Mouse (Mus musculus) G1E (cell line): Measurements from ENCODE around the gene 5730455P16Rik. TPM values are rescaled to one million over a fixed set of nuclear protein-coding genes. Genes with fewer than 3 reads are reported as not detected.
"Not testable (repeated sequence)": the region's sequence is repeated elsewhere in the genome, so short reads cannot be mapped to it uniquely, and the experiment has no call there.

Experiments used
- ATAC-seq: 2 replicates; pipeline ENCODE4 v1.8.0; 2016; ENCODE audit warnings: mild to moderate bottlenecking; ENCODE audit not compliant: insufficient number of reproducible peaks, poor library complexity, low FRiP score, severe bottlenecking; ENCODE audit errors: extremely low read depth
- DNase-seq: peaks from one replicate; pipeline ENCODE4 v3.0.0; 2012; ENCODE audit warnings: low spot score
- H3K27me3 ChIP-seq: 2 replicates; pipeline ENCODE4 v1.6.1; 2012; ENCODE audit warnings: mild to moderate bottlenecking, low read length, inconsistent platforms; ENCODE audit not compliant: insufficient read depth
- H3K36me3 ChIP-seq: replicated peaks from 2 replicates; pipeline ENCODE3; 2012; ENCODE audit warnings: mild to moderate bottlenecking, inconsistent platforms
- H3K4me1 ChIP-seq: 2 replicates; pipeline ENCODE4 v1.6.1; 2012; ENCODE audit warnings: low read depth, low read length, inconsistent platforms, mixed read lengths; ENCODE audit not compliant: insufficient read depth
- H3K4me3 ChIP-seq: 2 replicates; pipeline ENCODE4 v1.5.1; 2012; ENCODE audit warnings: low read depth, mild to moderate bottlenecking, inconsistent platforms, low read length, moderate library complexity, mixed read lengths
- H3K9me3 ChIP-seq: replicated peaks from 2 replicates; pipeline ENCODE4 v1.6.1; 2012; ENCODE audit warnings: inconsistent platforms
- CTCF ChIP-seq: IDR thresholded peaks from 2 replicates; pipeline ENCODE4 v1.5.1; 2012; ENCODE audit warnings: low read depth, low read length, inconsistent platforms, mixed read lengths
- GATA1 ChIP-seq: IDR thresholded peaks from 2 replicates; pipeline ENCODE4 v1.6.1; 2012; ENCODE audit warnings: borderline replicate concordance, low read length, inconsistent platforms, mixed read lengths
- GATA2 ChIP-seq: IDR thresholded peaks from 2 replicates; pipeline ENCODE4 v1.6.1; 2012; ENCODE audit warnings: low read depth, low read length, inconsistent platforms, borderline replicate concordance
- POLR2AphosphoS5 ChIP-seq: IDR thresholded peaks from 2 replicates; pipeline ENCODE4 v1.6.1; 2012; ENCODE audit warnings: low read depth, low read length, inconsistent platforms; ENCODE audit not compliant: insufficient replicate concordance
- TAL1 ChIP-seq: conservative IDR thresholded peaks from 2 replicates; pipeline ENCODE4 v1.6.1; 2012; ENCODE audit warnings: low read depth, low read length, inconsistent platforms, mixed read lengths
- polyA plus RNA-seq: library from polyadenylated mRNA; stranded (reverse); fragments of >175 nt; gene quantifications from 2 replicates; pipeline ENCODE4 v1.2.3, GENCODE M21; 2012
- total RNA-seq, 2 experiments: library from RNA; stranded (forward) in 1 of 2; stranded (reverse) in 1 of 2; fragments of 200-1000 nt in 1 of 2; fragments of >200 nt in 1 of 2; fragmentation: Nextera tagmentation in 1 of 2; gene quantifications; 2 replicates each; pipeline ENCODE4 v1.2.3; 2014 to 2017

The 5730455P16Rik gene
- total and polyA plus RNA-seq, 3 experiments, result 3.5 to 14.4 (median 13.9) TPM

- ATAC-seq (no peak), DNase-seq (no peak)
- no peak for TF ChIP-seq CTCF
- no peak for TF ChIP-seq GATA1
- TF ChIP-seq GATA2, result no peak
- TF ChIP-seq POLR2AphosphoS5, result no peak
- TF ChIP-seq TAL1, result no peak; the same call in 1 of the 2 replicates
- Histone ChIP-seq H3K27me3 (no peaks in the 10 kb centered on the region), H3K4me3 (peak overlapping the region; percentile 46; the same call in 1 of the 2 replicates), H3K36me3 (peaks cover 65% of the 10 kb centered on the region), H3K9me3 (no peaks in the 10 kb centered on the region), H3K4me1 (peaks cover 25% of the 10 kb centered on the region)
Measured at GRCm38 (mm10) chr11:80386790-80387189, 9.0 kb upstream of the 5730455P16Rik start.

GRCm38 (mm10) chr11:80385055-80385454 is 7.2 kb upstream of the 5730455P16Rik start:
- Histone ChIP-seq H3K9me3 (no peaks in the 10 kb centered on the region), H3K4me3 (peak overlapping the region; percentile 78), H3K4me1 (peaks cover 24% of the 10 kb centered on the region), H3K27me3 (no peaks in the 10 kb centered on the region), H3K36me3 (peaks cover 55% of the 10 kb centered on the region)
- no peak for DNase-seq
- ATAC-seq, result no peak
- TF ChIP-seq POLR2AphosphoS5 (no peak), GATA1 (no peak), GATA2 (no peak), CTCF (no peak), TAL1 (no peak)

GRCm38 (mm10) chr11:80384461-80384860 is 6.6 kb upstream of the 5730455P16Rik start:
- Histone ChIP-seq H3K4me1 (peaks cover 24% of the 10 kb centered on the region), H3K9me3 (no peaks in the 10 kb centered on the region), H3K36me3 (peaks cover 49% of the 10 kb centered on the region), H3K27me3 (no peaks in the 10 kb centered on the region), H3K4me3 (peak overlapping the region; percentile 78)
- TF ChIP-seq TAL1, result no peak
- TF ChIP-seq GATA2, result no peak
- no peak for TF ChIP-seq POLR2AphosphoS5
- TF ChIP-seq CTCF, result no peak
- ATAC-seq (no peak), DNase-seq (no peak)

- peaks cover 21% of the 10 kb centered on the region for H3K4me1 ChIP-seq
- peaks cover 41% of the 10 kb centered on the region for H3K36me3 ChIP-seq
- no peaks in the 10 kb centered on the region for H3K27me3 ChIP-seq
- ATAC-seq (0 out of 2 replicates have a peak, but pooled peaks have one; percentile 41), DNase-seq (peak; percentile 50)
- no peak for TF ChIP-seq TAL1
- TF ChIP-seq CTCF, result no peak
- no peak for TF ChIP-seq GATA2
- no peak for TF ChIP-seq POLR2AphosphoS5
- TF ChIP-seq GATA1, result no peak
- H3K9me3 ChIP-seq, result no peaks in the 10 kb centered on the region
- peak overlapping the region; percentile 78 for H3K4me3 ChIP-seq
Measured at GRCm38 (mm10) chr11:80383626-80384046, 5.8 kb upstream of the 5730455P16Rik start.

- H3K4me3 ChIP-seq, result peak within 1 kb of the TSS; percentile 78
- H3K36me3 ChIP-seq, result peaks cover 36% of the 10 kb centered on the region
- peaks cover 22% of the 10 kb centered on the region for H3K4me1 ChIP-seq
- no peaks in the 10 kb centered on the region for H3K9me3 ChIP-seq
- H3K27me3 ChIP-seq, result no peaks in the 10 kb centered on the region
- no peak for TF ChIP-seq TAL1
- TF ChIP-seq CTCF, result no peak
- TF ChIP-seq GATA1, result no peak
- no peak for TF ChIP-seq GATA2
- TF ChIP-seq POLR2AphosphoS5, result no peak
- ATAC-seq (peak; percentile 86), DNase-seq (peak; percentile 81)
Measured at GRCm38 (mm10) chr11:80383019-80383625, 5.3 kb upstream of the 5730455P16Rik start, which contains the start of gene Zfp207. TSS of gene Zfp207 (plus strand) at chr11:80383279.

- H3K9me3 ChIP-seq, result no peaks in the 10 kb centered on the region
- TF ChIP-seq GATA2 (peak; percentile 91; the same call in 1 of the 2 replicates), CTCF (no peak)
- peak; percentile 22 for DNase-seq
- H3K4me1 ChIP-seq, result peaks cover 20% of the 10 kb centered on the region
- ATAC-seq, result no peak; the same call in 1 of the 2 replicates
- no peaks in the 10 kb centered on the region for H3K27me3 ChIP-seq
- H3K4me3 ChIP-seq, result peak overlapping the region; percentile 78
- H3K36me3 ChIP-seq, result peaks cover 32% of the 10 kb centered on the region
Measured at GRCm38 (mm10) chr11:80382626-80383018, 4.8 kb upstream of the 5730455P16Rik start.

- not testable (repeated sequence) for H3K27me3 ChIP-seq, ATAC-seq, H3K9me3 ChIP-seq
Measured at GRCm38 (mm10) chr11:80379184-80379583, 1.4 kb upstream of the 5730455P16Rik start.

GRCm38 (mm10) chr11:80378452-80379068 is 726 bp upstream of the 5730455P16Rik start:
- not testable (repeated sequence) for H3K9me3 ChIP-seq, DNase-seq, H3K27me3 ChIP-seq, ATAC-seq
- Histone ChIP-seq H3K36me3 (peaks cover 27% of the 10 kb centered on the region), H3K4me3 (peak overlapping the region; percentile 91; the same call in 1 of the 2 replicates), H3K4me1 (peaks cover 23% of the 10 kb centered on the region)

More at GRCm38 (mm10) chr11:80379184-80379583, 1.4 kb upstream of the 5730455P16Rik start:
- Histone ChIP-seq H3K36me3 (peaks cover 21% of the 10 kb centered on the region), H3K4me1 (peaks cover 23% of the 10 kb centered on the region)
- H3K4me3 ChIP-seq, DNase-seq: not testable (repeated sequence)
